Mouse (Mus musculus) CH12.LX (cell line): Measurements from ENCODE around the gene Hist1h2ae. TPM values are rescaled to one million over a fixed set of nuclear protein-coding genes. Genes with fewer than 3 reads are reported as not detected.
A peak's percentile ranks its signal among the peaks of the same experiment; 100 is the strongest.

Experiments used
- DNase-seq: peaks from one replicate; pipeline ENCODE4 v3.0.0-alpha.2; 2013; ENCODE audit errors: extremely low read depth
- H3K27ac ChIP-seq: 2 replicates; pipeline ENCODE4 v1.5.1; 2012; ENCODE audit warnings: low read depth, mild to moderate bottlenecking, control low read depth, moderate library complexity; ENCODE audit not compliant: insufficient read depth
- H3K27me3 ChIP-seq: replicated peaks from 2 replicates; pipeline ENCODE3; 2012; ENCODE audit warnings: inconsistent platforms
- H3K36me3 ChIP-seq, 2 experiments: replicated peaks in 1 of 2; 2 replicates each; pipeline versions ENCODE3 to v1.6.1; 2012; ENCODE audit warnings: inconsistent platforms in 1 of 2, low read length in 1 of 2, mild to moderate bottlenecking in 1 of 2, mixed read lengths in 1 of 2, moderate library complexity in 1 of 2; ENCODE audit not compliant: control insufficient read depth in 1 of 2, insufficient read depth in 1 of 2
- H3K4me1 ChIP-seq, 2 experiments: 2 replicates each; pipeline ENCODE4 v1.6.1; 2012; ENCODE audit warnings: inconsistent platforms in 1 of 2, moderate library complexity in 1 of 2; ENCODE audit not compliant: insufficient read depth in 2 of 2, control insufficient read depth in 1 of 2
- H3K4me2 ChIP-seq: 2 replicates; pipeline ENCODE4 v1.6.1; 2012; ENCODE audit warnings: low read depth, mild to moderate bottlenecking, control low read depth; ENCODE audit not compliant: poor library complexity, insufficient read depth, severe bottlenecking
- H3K4me3 ChIP-seq, 3 experiments: fragments of 150-350 bp in 1 of 3; sonication (generic) in 1 of 3; replicated peaks in 1 of 3; 2 replicates each; pipeline versions ENCODE3 to v1.5.1; 2011 to 2012; ENCODE audit warnings: low read depth in 2 of 3, low read length in 2 of 3, mild to moderate bottlenecking in 2 of 3, moderate library complexity in 2 of 3, control low read depth in 1 of 3, improper control_type of control experiment in 1 of 3, inconsistent platforms in 1 of 3, mixed read lengths in 1 of 3; ENCODE audit not compliant: poor library complexity in 1 of 3
- H3K79me2 ChIP-seq: replicated peaks from 2 replicates; pipeline ENCODE4 v1.6.1; 2012; ENCODE audit warnings: mild to moderate bottlenecking, moderate library complexity; ENCODE audit not compliant: control insufficient read depth, poor library complexity, insufficient read depth, severe bottlenecking; ENCODE audit errors: extremely low read depth
- H3K9ac ChIP-seq: 2 replicates; pipeline ENCODE4 v1.6.1; 2012; ENCODE audit warnings: low read depth, mild to moderate bottlenecking, control low read depth, moderate library complexity; ENCODE audit not compliant: insufficient read depth
- H3K9me3 ChIP-seq: replicated peaks from 2 replicates; pipeline ENCODE3; 2012; ENCODE audit warnings: low read length, inconsistent platforms, mixed read lengths
- BHLHE40 ChIP-seq: IDR thresholded peaks from 2 replicates; pipeline ENCODE4 v1.6.1; 2011; ENCODE audit warnings: mild to moderate bottlenecking, low read depth, low read length, improper control_type of control experiment
- CHD1 ChIP-seq: IDR thresholded peaks from 2 replicates; pipeline ENCODE4 v1.6.1; 2012; ENCODE audit warnings: low read depth, low read length, improper control_type of control experiment, inconsistent platforms
- CHD2 ChIP-seq: IDR thresholded peaks from 2 replicates; pipeline ENCODE4 v1.6.1; 2011; ENCODE audit warnings: low read length, improper control_type of control experiment
- CTCF ChIP-seq, 2 experiments: IDR thresholded peaks in 1 of 2; conservative IDR thresholded peaks in 1 of 2; 2 replicates each; pipeline ENCODE4 v1.5.1; 2011 to 2012; ENCODE audit warnings: low read depth in 2 of 2, low read length in 2 of 2, improper control_type of control experiment in 1 of 2, inconsistent platforms in 1 of 2, mild to moderate bottlenecking in 1 of 2, moderate library complexity in 1 of 2
- E2F4 ChIP-seq: IDR thresholded peaks from 2 replicates; pipeline ENCODE4 v1.6.1; 2011; ENCODE audit warnings: low read depth, low read length, improper control_type of control experiment; ENCODE audit not compliant: insufficient replicate concordance
- ELF1 ChIP-seq: IDR thresholded peaks from 2 replicates; pipeline ENCODE4 v1.6.1; 2014; ENCODE audit warnings: low read depth, mild to moderate bottlenecking, inconsistent platforms, low read length, improper control_type of control experiment
- EP300 ChIP-seq: IDR thresholded peaks from 2 replicates; pipeline ENCODE4 v1.6.1; 2011; ENCODE audit warnings: low read length, improper control_type of control experiment
- ETS1 ChIP-seq: conservative IDR thresholded peaks from 2 replicates; pipeline ENCODE4 v1.6.1; 2012; ENCODE audit warnings: low read depth, mild to moderate bottlenecking, inconsistent platforms, low read length, improper control_type of control experiment, moderate library complexity
- GABPA ChIP-seq: IDR thresholded peaks from 2 replicates; pipeline ENCODE4 v1.6.1; 2012; ENCODE audit warnings: low read depth, low read length, improper control_type of control experiment, inconsistent platforms; ENCODE audit not compliant: insufficient replicate concordance
- HCFC1 ChIP-seq: IDR thresholded peaks from 2 replicates; pipeline ENCODE4 v1.6.1; 2012; ENCODE audit warnings: low read depth, mild to moderate bottlenecking, inconsistent platforms, low read length, improper control_type of control experiment
- IRF4 ChIP-seq: IDR thresholded peaks from 2 replicates; pipeline ENCODE4 v1.6.1; 2014; ENCODE audit warnings: low read depth, mild to moderate bottlenecking, inconsistent platforms, low read length, improper control_type of control experiment
- JUN ChIP-seq: IDR thresholded peaks from 2 replicates; pipeline ENCODE4 v1.6.1; 2011; ENCODE audit warnings: low read depth, mild to moderate bottlenecking, low read length, improper control_type of control experiment, moderate library complexity; ENCODE audit not compliant: insufficient read depth
- JUND ChIP-seq: conservative IDR thresholded peaks from 2 replicates; pipeline ENCODE4 v1.6.1; 2011; ENCODE audit warnings: low read depth, low read length, improper control_type of control experiment
- KAT2A ChIP-seq: IDR thresholded peaks from 2 replicates; pipeline ENCODE4 v1.6.1; 2012; ENCODE audit warnings: low read length, improper control_type of control experiment, inconsistent platforms; ENCODE audit not compliant: insufficient replicate concordance
- MAFK ChIP-seq: IDR thresholded peaks from 2 replicates; pipeline ENCODE4 v1.6.1; 2011; ENCODE audit warnings: low read length, improper control_type of control experiment; ENCODE audit not compliant: insufficient replicate concordance
- MAX ChIP-seq: IDR thresholded peaks from 2 replicates; pipeline ENCODE4 v1.6.1; 2011; ENCODE audit warnings: low read length, improper control_type of control experiment
- MAZ ChIP-seq: IDR thresholded peaks from 2 replicates; pipeline ENCODE4 v1.6.1; 2012; ENCODE audit warnings: low read depth, mild to moderate bottlenecking, inconsistent platforms, low read length, improper control_type of control experiment, moderate library complexity
- MEF2A ChIP-seq: IDR thresholded peaks from 2 replicates; pipeline ENCODE4 v1.6.1; 2014; ENCODE audit warnings: low read depth, mild to moderate bottlenecking, inconsistent platforms, low read length, improper control_type of control experiment, borderline replicate concordance
- MXI1 ChIP-seq: IDR thresholded peaks from 2 replicates; pipeline ENCODE4 v1.6.1; 2011; ENCODE audit warnings: mild to moderate bottlenecking, low read depth, low read length, improper control_type of control experiment
- MYC ChIP-seq: IDR thresholded peaks from 2 replicates; pipeline ENCODE4 v1.6.1; 2011; ENCODE audit warnings: low read depth, mild to moderate bottlenecking, improper control_type of control experiment, low read length
- NELFE ChIP-seq: IDR thresholded peaks from 2 replicates; pipeline ENCODE4 v1.6.1; 2011; ENCODE audit warnings: low read depth, low read length, improper control_type of control experiment
- NRF1 ChIP-seq: IDR thresholded peaks from 2 replicates; pipeline ENCODE4 v1.6.1; 2014; ENCODE audit warnings: low read depth, mild to moderate bottlenecking, inconsistent platforms, low read length, improper control_type of control experiment, moderate library complexity
- PAX5 ChIP-seq: IDR thresholded peaks from 2 replicates; pipeline ENCODE4 v1.6.1; 2012; ENCODE audit warnings: low read length, inconsistent platforms, mixed read lengths
- POLR2A ChIP-seq: IDR thresholded peaks from 2 replicates; pipeline ENCODE4 v1.6.1; 2011; ENCODE audit warnings: low read depth, mild to moderate bottlenecking, improper control_type of control experiment, low read length
- POLR2AphosphoS2 ChIP-seq: IDR thresholded peaks from 2 replicates; pipeline ENCODE4 v1.6.1; 2011; ENCODE audit warnings: low read depth, low read length, improper control_type of control experiment
- RAD21 ChIP-seq: IDR thresholded peaks from 2 replicates; pipeline ENCODE4 v1.6.1; 2011; ENCODE audit warnings: low read depth, mild to moderate bottlenecking, low read length, improper control_type of control experiment, moderate library complexity
- RCOR1 ChIP-seq: conservative IDR thresholded peaks from 2 replicates; pipeline ENCODE4 v1.6.1; 2012; ENCODE audit warnings: low read depth, mild to moderate bottlenecking, inconsistent platforms, low read length, improper control_type of control experiment
- SIN3A ChIP-seq: IDR thresholded peaks from 2 replicates; pipeline ENCODE4 v1.6.1; 2012; ENCODE audit warnings: low read length, improper control_type of control experiment, inconsistent platforms
- SMC3 ChIP-seq: IDR thresholded peaks from 2 replicates; pipeline ENCODE4 v1.6.1; 2011; ENCODE audit warnings: low read depth, low read length, improper control_type of control experiment
- TBP ChIP-seq: conservative IDR thresholded peaks from 2 replicates; pipeline ENCODE4 v1.6.1; 2011; ENCODE audit warnings: low read depth, low read length, improper control_type of control experiment
- TCF12 ChIP-seq: IDR thresholded peaks from 2 replicates; pipeline ENCODE4 v1.6.1; 2014; ENCODE audit warnings: low read depth, mild to moderate bottlenecking, inconsistent platforms, low read length, improper control_type of control experiment
- UBTF ChIP-seq: IDR thresholded peaks from 2 replicates; pipeline ENCODE4 v1.6.1; 2012; ENCODE audit warnings: low read depth, mild to moderate bottlenecking, inconsistent platforms, low read length, improper control_type of control experiment, moderate library complexity
- USF1 ChIP-seq: IDR thresholded peaks from 2 replicates; pipeline ENCODE4 v1.6.1; 2014; ENCODE audit warnings: low read depth, mild to moderate bottlenecking, inconsistent platforms, low read length, improper control_type of control experiment
- USF2 ChIP-seq: conservative IDR thresholded peaks from 2 replicates; pipeline ENCODE4 v1.6.1; 2011; ENCODE audit warnings: low read depth, low read length, improper control_type of control experiment
- ZC3H11A ChIP-seq: IDR thresholded peaks from 2 replicates; pipeline ENCODE4 v1.6.1; 2012; ENCODE audit warnings: low read depth, mild to moderate bottlenecking, inconsistent platforms, low read length, improper control_type of control experiment
- ZKSCAN1 ChIP-seq: IDR thresholded peaks from 2 replicates; pipeline ENCODE4 v1.6.1; 2012; ENCODE audit warnings: low read depth, inconsistent platforms, low read length, improper control_type of control experiment, borderline replicate concordance
- ZMIZ1 ChIP-seq: IDR thresholded peaks from 2 replicates; pipeline ENCODE4 v1.6.1; 2012; ENCODE audit warnings: low read depth, mild to moderate bottlenecking, inconsistent platforms, low read length, improper control_type of control experiment
- ZNF384 ChIP-seq: IDR thresholded peaks from 2 replicates; pipeline ENCODE4 v1.6.1; 2012; ENCODE audit warnings: low read depth, low read length, improper control_type of control experiment, inconsistent platforms
- dilution Hi-C: fragments of 300-500 bp; cut with MboI; formaldehyde crosslinking; loops from 2 replicates; pipeline ENCODE4 v1.14.3; 2020; ENCODE audit warnings: low sequenced_read_pairs; ENCODE audit not compliant: extremely low pct_unique_long_range_greater_than_20kb, extremely low pct_ligation_motif_present
- in situ Hi-C: fragments of 300-500 bp; cut with MboI; formaldehyde crosslinking; loops from 3 replicates; pipeline ENCODE4 v1.14.3; 2019; ENCODE audit warnings: low sequenced_read_pairs, low pct_ligation_motif_present, low pct_unique_long_range_greater_than_20kb, mixed read lengths
- polyA plus RNA-seq: library from polyadenylated mRNA; unstranded; fragments of >175 nt; gene quantifications from 2 replicates; pipeline ENCODE4 v1.2.1, GENCODE M21; 2012; ENCODE audit warnings: low read depth; ENCODE audit not compliant: insufficient read length
- total RNA-seq, 2 experiments: library from RNA; depleted of rRNA; stranded (reverse); fragments of 300-350 nt in 1 of 2; fragments of >200 nt in 1 of 2; gene quantifications; 2 replicates each; pipeline ENCODE4 v1.2.3; 2012 to 2014

Gene Hist1h2ae
- total RNA-seq (2012; rRNA removed) (648 and 652 TPM in 2 replicates), total RNA-seq (2014; rRNA removed) (13.4 and 16.3 TPM in 2 replicates), polyA plus RNA-seq (1.4 and 3.5 TPM in 2 replicates)

DNA sequence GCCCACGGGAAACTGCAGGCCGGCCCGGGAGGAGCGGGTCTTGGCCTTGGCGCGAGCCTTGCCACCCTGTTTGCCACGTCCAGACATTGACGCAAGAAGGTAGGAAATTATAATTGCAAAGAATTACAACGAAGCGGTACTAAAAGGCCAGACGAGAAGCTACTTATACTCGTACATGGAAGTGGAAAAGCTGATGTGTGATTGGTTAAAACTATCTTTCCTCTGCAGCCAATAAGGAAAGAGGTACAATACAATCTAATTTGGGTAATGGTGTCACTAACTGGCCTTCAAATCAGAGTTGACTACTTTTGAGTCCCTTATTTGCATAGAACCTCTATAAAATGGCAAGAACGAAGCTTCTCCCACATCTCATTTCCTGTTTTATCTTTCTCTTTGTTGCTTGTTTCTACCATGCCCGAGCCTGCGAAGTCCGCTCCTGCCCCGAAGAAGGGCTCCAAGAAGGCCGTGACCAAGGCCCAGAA, at the start of gene Hist1h2ae, which contains the start of gene Hist1h2bg:
TSS of gene Hist1h2ae (minus strand) at position 199 of the 482 bp plus-strand sequence.
TSS of gene Hist1h2bg (plus strand) at position 375 of the 482 bp plus-strand sequence.
- Histone ChIP-seq H3K36me3 (no peaks in the 10 kb centered on the region), H3K27me3 (no peaks in the 10 kb centered on the region), H3K9me3 (no peaks in the 10 kb centered on the region), H3K4me1 (peaks cover 0 to 4% of the 10 kb centered on the region in 2 experiments; a peak in 1 of 4 replicates), H3K4me3 (peak within 1 kb of the TSS; percentile 34 to 66 (median 36)), H3K27ac (peak within 1 kb of the TSS; percentile 98), H3K9ac (peak within 1 kb of the TSS; percentile 91), H3K79me2 (no peaks in the 10 kb centered on the region), H3K4me2 (peak within 1 kb of the TSS; percentile 82)
- in situ Hi-C loops = loop anchor here (25.0 kb wide), 1 partner anchor 1834 kb away; the partner anchor contains the start of gene Hist1h4j
- TF ChIP-seq JUN = peak; percentile 49; the same call in 1 of the 2 replicates
- TF ChIP-seq MXI1 = peak; percentile 49
- no peak; the same call in 1 of the 2 replicates for TF ChIP-seq NRF1
- TF ChIP-seq KAT2A = no peak
- no peak for TF ChIP-seq MAZ
- TF ChIP-seq CHD1 = no peak; the same call in none of the 2 replicates
- TF ChIP-seq TCF12 = peak; percentile 96
- no peak for TF ChIP-seq MAX
- TF ChIP-seq SIN3A = no peak; the same call in none of the 2 replicates
- peak; percentile 94 for TF ChIP-seq CHD2
- no peak for TF ChIP-seq CTCF (conservative IDR thresholded peaks at IDR 0.05 in 1 of 2, IDR thresholded peaks at IDR 0.05 in 1 of 2; ENCODE audit: low read depth in 2 of 2, low read length in 2 of 2)
- TF ChIP-seq JUND = peak; percentile 74; the same call in 1 of the 2 replicates
- TF ChIP-seq ZKSCAN1 = no peak
- peak; percentile 97 for TF ChIP-seq ZMIZ1
- TF ChIP-seq E2F4 = 0 out of 2 replicates have a peak, but pooled peaks have one; percentile 62
- peak; percentile 71 for TF ChIP-seq HCFC1
- TF ChIP-seq MEF2A = peak; percentile 76; the same call in 1 of the 2 replicates
- no peak for TF ChIP-seq GABPA
- no peak; the same call in 1 of the 2 replicates for TF ChIP-seq IRF4
- TF ChIP-seq ETS1 = no peak; the same call in 1 of the 2 replicates
- peak; percentile 99 for TF ChIP-seq TBP
- no peak for TF ChIP-seq PAX5
- no peak for TF ChIP-seq ZC3H11A
- TF ChIP-seq UBTF = no peak
- no peak for TF ChIP-seq MAFK
- no peak for TF ChIP-seq USF1
- no peak for TF ChIP-seq SMC3
- no peak for TF ChIP-seq RAD21
- no peak for TF ChIP-seq BHLHE40
- no peak for TF ChIP-seq USF2
- no peak for TF ChIP-seq ZNF384
- TF ChIP-seq POLR2A = peak; percentile 81
- TF ChIP-seq NELFE = peak; percentile 65; the same call in 1 of the 2 replicates
- peak; percentile 52 for TF ChIP-seq RCOR1
- TF ChIP-seq POLR2AphosphoS2 = no peak
- no peak for TF ChIP-seq EP300
- no peak for TF ChIP-seq MYC
- TF ChIP-seq ELF1 = peak; percentile 71
- DNase-seq = peak; percentile 95
- dilution Hi-C loops = no loop called here
